Mouse (Mus musculus) activated CD4-positive, CD25-positive, alpha-beta regulatory T cell, adult 4 months (primary cell): ENCODE data around the gene Rpl10a. TPM values are rescaled to one million over a fixed set of nuclear protein-coding genes. Genes with fewer than 3 reads are reported as not detected.
"Not testable (repeated sequence)": the region's sequence is repeated elsewhere in the genome, so short reads cannot be mapped to it uniquely, and the experiment has no call there.

ENCODE experiments used
- ATAC-seq: one replicate; pipeline ENCODE4 v1.8.0; 2017
- polyA plus RNA-seq, 2 experiments: library from polyadenylated mRNA; unstranded; fragments of 100-300 nt; shearing (Covaris generic); gene quantifications; one replicate each; pipeline ENCODE4 v1.2.1; 2017

Gene Rpl10a
- polyA plus RNA-seq, 2 experiments from 2014 or later = 852 to 1,030 TPM

GRCm38 (mm10) chr17:28331241-28332112 is 3.2 kb downstream of the Rpl10a start:
- ATAC-seq = no peak

DNA sequence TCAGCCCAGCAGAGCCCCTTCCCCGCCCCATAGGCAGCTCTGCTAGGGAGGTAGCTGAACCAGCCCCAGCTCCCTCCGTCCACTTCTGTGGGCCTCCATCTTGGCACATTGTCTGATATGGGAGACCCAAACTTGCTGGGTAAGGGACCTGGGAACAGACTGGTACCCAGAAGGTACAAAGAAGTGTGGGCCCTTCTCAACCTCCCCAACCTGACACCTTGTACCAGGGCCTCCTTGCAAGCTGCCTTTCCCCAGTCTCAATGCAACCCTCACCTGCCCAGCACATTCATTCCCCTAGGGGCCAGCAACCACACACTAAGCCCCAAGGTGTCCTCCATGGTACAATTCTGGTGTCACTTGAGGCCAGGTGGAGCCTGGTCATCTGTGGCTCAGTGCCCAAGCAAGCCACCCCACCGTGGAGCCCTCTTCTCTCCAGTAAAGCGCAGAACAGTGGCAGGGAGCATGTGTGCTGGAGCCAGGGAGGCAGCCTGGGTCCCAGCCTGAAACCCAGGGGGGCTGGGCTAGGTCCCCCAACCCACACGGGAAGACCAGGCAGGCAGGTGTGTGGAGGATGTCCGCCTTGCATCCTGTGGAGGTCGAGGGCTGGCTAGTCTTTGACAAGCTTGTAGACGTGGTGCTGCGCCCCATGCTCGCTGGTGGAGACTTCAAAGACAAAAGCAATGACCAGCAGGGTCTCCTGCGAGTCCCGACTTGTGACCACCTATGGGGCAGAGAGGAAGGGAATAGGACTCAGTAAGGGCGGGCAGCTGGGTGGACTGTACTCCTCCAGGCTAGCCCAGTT is 4.0 kb downstream of the Rpl10a start:
- ATAC-seq = no peak

- no peak for ATAC-seq
Observed at GRCm38 (mm10) chr17:28332915-28333546, 4.8 kb downstream of the Rpl10a start.

DNA sequence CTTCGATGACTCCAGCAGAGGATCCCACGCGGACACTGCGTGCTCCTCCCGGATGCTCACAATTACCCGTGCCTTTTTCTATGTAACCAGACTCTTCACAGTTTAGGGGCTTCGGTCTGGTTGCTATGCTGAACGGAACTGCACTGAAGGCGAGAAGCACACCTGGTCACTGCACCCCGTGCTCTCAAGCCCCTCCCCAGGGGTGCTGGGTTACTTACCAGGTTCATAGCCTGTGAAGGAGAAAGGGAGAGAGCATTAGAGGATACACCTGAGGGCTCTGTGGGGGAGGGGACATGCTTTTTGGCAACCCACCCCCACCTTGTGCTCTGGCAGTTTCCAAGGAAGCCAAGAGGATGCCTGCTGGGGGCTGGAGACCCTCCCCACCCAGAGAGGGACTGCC is 7.0 kb downstream of the Rpl10a start:
- ATAC-seq = no peak

DNA sequence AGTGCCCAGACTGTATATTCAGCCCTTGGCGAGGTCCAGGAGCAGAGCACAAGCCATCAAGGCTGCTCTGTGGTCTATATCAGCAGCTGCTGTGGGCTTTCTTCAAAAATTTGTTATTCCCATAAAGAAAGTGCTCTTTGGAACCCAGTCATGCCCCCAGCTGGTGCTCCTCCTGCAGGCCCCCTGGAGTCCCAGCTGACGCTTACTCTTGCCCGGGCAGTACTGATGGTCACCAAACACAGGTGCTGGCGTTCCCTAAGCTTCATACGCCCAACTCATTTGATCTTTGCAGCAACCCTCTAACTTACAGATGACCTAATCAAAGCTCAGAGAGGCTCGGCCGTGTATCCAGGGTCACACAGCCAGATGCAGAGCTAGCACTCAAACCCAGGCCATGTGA is 9.3 kb downstream of the Rpl10a start:
- ATAC-seq = no peak

DNA sequence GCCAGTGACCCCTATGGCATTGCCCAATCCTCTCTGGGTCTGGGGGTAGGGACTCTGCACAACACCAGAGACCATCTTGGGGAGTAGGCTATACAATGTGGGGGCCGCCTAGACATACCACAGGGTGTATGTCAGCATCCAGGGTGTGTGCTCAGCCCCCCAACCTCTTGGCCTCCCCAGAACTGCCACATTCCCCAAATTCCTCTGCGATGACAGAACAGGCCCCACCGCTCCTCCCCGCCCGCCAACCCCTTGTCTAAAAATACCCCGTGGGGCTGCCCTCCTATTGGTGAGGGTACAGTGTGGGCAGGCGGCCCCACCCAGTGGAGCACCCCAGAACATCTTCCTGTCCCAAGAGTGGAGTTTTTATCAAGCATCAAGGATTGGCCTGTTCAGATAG is 12.3 kb downstream of the Rpl10a start:
- no peak for ATAC-seq

GRCm38 (mm10) chr17:28341091-28341490 is 12.8 kb downstream of the Rpl10a start:
- no peak for ATAC-seq

DNA sequence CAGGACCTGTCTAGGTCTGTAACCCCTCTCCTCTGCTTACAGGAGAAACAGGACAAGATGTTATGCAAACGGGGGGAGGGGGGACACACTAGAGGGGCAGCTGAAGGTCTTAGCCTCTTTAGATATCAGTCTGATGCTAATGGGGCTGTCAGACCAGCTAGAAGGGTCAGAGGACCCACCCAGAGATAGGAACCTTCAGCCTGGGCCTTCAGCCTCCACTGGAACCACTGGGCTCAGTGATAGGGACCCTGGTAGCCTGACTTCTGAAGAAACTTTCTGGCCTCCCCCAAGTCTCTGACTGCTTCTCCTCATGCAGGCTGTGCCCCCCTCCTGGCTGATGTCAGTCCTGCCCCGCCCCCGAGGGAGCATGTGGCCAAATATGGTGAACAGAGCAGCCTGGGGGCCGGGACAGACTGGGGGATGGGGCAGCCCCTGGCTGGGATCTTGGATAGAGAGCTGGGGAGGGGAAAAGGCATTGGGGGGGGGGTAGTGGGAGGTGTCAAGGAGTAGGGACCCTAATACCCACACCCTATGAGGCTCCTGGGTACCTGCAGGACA is 15.9 kb downstream of the Rpl10a start:
- no peak for ATAC-seq

DNA sequence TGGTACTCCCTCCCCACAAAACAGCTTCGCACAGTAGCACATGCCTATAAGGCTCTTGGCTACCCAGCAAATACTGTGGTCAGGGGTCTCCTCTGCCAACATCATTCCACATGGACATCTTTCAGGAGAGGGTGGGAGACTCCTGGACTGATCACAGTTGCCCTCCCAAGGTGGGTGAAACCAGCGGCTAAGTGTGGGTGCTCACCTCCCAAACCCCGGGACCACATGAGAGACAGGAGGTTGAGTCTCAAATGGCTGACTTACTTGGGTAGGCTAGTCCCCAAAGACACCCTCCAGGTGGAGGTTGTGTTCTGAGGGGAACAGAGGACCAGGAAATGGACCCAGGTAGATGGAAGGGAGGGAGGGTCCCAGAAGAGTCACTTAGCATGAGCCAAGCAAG is 16.4 kb downstream of the Rpl10a start:
- ATAC-seq = no peak

DNA sequence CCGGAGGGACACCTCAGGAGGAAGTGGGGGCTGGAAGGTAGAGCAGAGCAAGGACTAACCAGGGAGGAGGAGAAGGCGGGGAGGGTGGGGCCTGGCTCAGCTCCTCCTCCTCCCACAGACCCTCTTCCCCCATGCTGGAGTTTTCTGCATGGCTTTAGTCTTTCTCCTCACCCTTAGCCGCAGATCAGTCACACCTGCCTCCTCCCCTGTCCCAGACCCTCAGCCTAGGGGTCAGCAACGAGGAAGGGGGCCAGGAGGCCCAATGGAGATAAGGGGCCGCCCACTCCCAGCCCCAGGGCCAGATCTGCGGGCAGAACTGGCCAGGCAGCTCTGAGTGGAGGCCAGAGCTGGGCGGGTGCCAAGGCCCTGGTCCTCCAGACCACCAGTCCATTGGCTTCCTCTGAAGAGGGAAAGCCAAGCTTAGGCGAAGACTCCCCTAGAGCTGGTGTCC is 17.0 kb downstream of the Rpl10a start:
- ATAC-seq = no peak

DNA sequence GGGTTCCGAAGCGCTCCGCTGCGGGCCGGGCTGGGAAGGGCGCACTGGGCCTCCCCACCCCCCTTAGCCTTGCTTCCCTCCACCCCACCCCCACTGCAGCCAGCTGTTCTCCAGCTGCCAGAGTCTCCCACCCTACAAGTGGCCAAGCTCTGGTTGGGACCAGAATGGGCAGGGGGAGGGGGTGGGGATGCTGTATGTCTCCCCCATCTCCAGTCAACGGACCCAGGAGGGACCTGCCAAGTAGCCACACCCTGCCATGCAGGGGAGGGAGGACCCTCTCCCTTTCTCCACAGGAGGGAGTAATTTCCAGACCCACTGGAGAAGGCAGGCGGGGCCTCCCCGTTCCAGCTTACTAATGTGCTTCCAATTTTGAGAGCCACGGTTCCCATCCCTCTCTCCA is 17.6 kb downstream of the Rpl10a start:
- ATAC-seq = no peak

DNA sequence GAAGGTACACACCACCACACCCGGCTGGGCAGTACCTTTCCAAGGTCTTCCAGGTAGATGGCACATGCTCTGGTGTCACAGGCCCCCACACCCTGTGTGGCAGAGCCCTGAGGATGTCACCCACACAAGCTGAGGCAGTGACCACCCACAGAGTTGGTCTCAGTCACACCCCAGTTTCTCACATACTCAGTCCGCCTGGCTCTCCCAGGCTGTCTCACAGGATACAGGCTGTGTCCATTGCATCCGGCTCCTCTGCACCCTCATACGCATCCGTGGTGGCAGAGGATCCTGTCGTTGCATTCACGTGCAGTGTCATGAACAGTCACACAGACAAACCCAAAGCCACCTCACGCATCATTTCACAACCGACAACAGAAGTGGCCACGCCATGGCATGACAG is 19.1 kb downstream of the Rpl10a start:
- ATAC-seq = no peak

DNA sequence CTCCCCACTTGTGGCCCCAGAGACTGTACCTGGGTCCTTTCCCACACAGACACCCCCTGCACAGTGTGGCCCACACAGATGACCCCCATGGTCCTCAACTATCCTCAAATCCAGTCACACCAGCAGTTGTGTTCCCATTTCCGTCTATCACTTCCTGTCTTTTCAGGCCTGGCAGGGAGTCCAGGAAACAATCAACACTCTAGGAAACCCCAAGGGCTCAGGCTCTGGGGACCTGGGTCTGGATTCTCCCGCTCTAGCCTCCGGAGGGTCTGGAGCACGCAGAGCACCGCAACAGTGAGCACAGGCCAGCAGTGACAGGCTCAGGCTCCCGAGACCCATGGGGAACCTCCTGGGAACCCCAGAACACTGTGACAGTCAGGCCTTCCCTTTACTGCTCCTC is 19.9 kb downstream of the Rpl10a start:
- no peak for ATAC-seq

GRCm38 (mm10) chr17:28349264-28349880 is 21.1 kb downstream of the Rpl10a start:
- ATAC-seq = no peak

DNA sequence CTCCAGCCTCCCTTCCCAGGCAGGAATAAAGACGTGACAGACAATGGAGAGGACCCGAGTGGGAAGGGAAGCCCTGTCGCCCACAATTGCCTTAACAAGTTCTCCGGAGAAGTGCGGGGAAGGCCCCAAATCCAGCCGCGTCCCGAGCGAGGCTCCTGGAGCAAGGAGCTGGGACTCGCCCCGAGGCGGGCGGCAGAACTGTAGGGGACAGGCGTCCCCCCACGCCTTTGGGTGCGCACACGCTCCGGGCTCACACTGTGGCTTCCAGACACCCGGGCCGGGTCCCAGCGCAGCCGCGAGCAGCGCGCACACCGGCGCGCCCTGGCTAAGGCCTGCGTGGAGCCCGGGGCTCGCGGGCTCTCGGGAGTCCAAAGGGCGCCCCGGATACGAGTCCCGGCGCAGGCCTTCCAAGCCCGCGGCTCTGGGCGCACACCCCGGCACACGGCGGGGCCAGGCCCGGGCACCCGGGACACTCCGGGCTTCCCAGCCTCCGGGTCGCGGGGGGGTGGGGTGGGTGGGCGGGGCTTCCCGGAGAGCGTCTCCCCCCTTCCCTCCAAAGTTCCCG is 21.7 kb downstream of the Rpl10a start:
- ATAC-seq = no peak

DNA sequence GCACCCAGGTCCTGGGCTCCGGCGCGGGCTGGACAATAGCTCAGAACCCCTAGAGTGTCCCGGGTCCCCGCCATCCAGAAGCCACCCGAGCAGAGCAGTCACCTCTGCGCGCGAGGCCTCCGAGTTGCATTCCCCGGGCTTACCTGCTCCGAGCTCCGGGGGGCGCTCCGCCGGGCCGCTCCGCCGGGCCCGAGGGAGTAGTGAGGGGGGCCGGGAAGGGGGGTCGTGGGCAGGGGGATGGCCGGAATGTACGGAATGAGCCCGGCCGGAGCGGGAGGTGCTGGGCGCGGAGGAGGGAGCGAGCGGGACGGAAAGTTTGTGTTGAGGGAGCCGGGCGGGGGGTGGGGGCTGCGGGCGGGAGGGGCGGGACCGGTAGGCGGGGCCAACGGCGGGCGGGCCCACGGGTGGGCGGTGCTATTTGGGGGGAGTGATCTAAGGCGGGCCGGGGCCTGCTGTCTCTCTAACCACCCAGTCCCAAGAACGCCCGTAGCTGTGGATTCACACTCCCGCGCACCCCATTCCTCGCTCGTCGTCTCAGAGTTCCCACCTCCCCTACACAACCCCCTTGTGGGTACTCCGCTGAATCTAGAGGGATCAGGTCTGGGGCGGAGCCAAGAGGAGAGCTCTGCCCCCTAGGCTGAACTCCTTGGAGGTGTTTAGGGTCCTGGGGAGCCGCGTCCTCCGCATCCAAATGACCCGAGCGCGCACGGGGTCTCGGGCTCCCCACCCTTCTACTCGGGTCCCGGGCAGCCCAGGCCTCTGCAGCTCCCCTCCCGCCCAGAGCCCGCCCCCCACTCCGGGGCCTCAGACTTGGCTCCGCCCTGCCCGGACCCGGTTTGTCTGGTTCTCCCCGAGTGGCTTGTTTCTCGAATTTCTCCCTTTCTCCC is 22.4 kb downstream of the Rpl10a start, which contains the start of gene Tead3:
Gene Tead3 (minus strand): TSS at position 352 of the 887 bp plus-strand sequence.
- ATAC-seq = no peak

- no peak for ATAC-seq
Observed at GRCm38 (mm10) chr17:28351353-28351890, 23.2 kb downstream of the Rpl10a start.

DNA sequence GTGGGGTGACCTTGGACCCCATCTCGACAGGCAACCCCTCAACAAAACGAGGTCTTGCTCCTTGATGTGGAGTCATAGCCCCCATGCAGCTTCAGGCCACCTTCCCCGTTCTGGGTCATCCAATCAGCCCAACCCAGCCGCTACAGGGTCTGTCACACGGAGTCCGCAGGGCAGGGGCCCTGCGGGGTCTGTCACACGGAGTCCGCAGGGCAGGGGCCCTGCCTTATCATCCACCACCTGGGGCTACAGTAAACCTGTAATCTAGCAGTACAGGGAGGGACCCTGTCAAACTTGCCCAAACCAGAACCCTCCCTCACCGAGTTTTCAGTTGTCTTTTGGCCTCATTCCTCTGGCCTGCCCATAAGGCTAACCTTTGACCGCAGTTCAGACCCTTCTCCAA is 23.7 kb downstream of the Rpl10a start:
- ATAC-seq = no peak

DNA sequence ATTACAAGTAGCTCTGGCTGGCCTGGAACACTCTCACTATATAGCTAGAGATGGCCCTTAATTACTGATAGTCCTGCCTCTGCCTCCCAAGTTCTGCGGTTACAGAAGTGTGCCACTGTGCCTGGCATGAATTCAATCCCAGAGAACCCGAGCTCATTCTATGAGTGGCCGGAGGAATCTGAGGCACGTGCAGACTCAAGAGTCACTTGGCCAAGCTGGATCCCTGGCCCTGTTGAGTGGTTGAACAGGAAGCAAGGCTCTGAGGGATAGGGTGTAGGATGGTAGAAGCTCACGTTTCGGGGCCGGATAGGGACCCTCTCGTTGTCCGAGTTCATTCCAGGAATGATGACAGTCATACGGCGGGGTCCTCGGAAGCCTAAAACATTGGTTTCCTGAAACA is 27.6 kb downstream of the Rpl10a start:
- no peak for ATAC-seq

DNA sequence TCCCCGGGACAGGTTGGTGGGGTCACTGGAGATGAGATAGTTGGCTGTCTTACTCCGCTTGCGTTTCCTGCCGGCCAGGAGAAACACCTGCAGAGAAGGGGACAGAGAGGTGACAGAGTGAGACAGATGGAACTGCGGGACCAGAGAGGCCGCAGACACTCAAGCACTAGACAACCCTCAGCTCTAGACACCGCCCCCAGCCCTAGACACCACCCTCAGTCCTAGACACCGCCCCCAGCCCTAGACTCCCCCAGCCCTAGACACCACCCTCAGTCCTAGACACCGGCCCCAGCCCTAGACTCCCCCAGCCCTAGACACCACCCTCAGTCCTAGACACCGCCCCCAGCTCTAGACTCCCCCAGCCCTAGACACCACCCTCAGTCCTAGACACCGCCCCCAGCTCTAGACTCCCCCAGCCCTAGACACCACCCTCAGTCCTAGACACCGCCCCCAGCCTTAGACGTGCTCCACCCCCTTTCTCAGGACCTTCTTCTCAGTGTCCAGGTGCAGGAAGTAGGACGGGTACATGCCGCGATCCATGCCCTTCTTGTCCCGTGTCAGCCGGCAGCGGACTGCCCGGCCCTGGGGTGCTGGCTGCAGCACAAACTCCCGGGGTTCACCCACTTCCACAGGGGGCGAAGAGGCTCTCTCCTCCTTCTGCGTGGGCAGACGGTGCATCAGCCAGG is 30.4 kb downstream of the Rpl10a start:
- not testable (repeated sequence) for ATAC-seq
